Mouse (Mus musculus): Measurements from ENCODE around the gene Olfr437.

- TF ChIP-seq CTCF (conservative IDR thresholded peaks at IDR 0.05; ENCODE audit: low read length) (no peak), NANOG (IDR thresholded peaks at IDR 0.05; ENCODE audit: borderline replicate concordance, low read length) (no peak)
Measured at GRCm38 (mm10) chr6:43162982-43163381, at the start of gene Olfr437.

Measured in E14TG2a.4 (cell line).